Mouse (Mus musculus): ENCODE data around the gene Utp20. TPM values are rescaled to one million over a fixed set of nuclear protein-coding genes. Genes with fewer than 3 reads are reported as not detected.
"Not testable (repeated sequence)": the region's sequence is repeated elsewhere in the genome, so short reads cannot be mapped to it uniquely, and the experiment has no call there.

The Utp20 gene
- total RNA-seq, 1 experiment, result 136 TPM

DNA sequence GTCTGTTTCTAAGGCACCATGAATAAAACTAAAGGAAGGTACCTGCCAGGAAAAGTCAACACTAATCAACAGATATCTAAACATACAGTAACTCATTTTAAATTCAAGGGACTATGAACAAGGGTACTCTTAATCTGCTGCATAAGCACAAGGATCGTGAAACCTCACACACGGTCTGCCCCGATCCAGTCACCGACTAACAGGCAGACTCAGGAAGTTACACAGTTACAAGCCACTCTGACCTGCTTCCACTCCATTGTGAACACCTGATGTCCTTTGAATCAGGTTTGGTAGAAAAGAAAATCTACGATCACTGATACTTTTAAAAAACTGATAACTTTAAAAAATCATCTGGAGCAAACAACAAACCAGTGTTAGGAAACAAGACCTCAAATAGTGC, 42.7 kb downstream of the Utp20 start:
- H3K9me3 ChIP-seq (ENCODE audit: control insufficient read depth, insufficient read depth, low read depth, low read length), result no peaks in the 10 kb centered on the region
- peaks cover 29% of the 10 kb centered on the region for H3K36me3 ChIP-seq (ENCODE audit: control insufficient read depth, insufficient read depth, low read length, poor library complexity, severe bottlenecking)
- H3K4me1 ChIP-seq (ENCODE audit: control insufficient read depth in 2 of 2, insufficient read depth in 2 of 2, low read length in 2 of 2, poor library complexity in 1 of 2), result no peaks in the 10 kb centered on the region
- H3K9ac ChIP-seq (ENCODE audit: insufficient read depth, low read depth, low read length, poor library complexity, severe bottlenecking), result no peak overlapping the region
- in situ Hi-C loops (cut with MboI; ENCODE audit: low sequenced_read_pairs in 2 of 2, unreplicated experiment in 2 of 2), result no loop called here
- H3K4me3 ChIP-seq (ENCODE audit: insufficient read depth in 1 of 2, low read depth in 1 of 2, low read length in 2 of 2, poor library complexity in 1 of 2, severe bottlenecking in 1 of 2), result no peak overlapping the region
- no peak for DNase-seq (ENCODE audit: low read depth, low spot score)
- no peak overlapping the region for H3K27ac ChIP-seq (ENCODE audit: insufficient read depth, low read depth, low read length, poor library complexity, severe bottlenecking)
- no peak for TF ChIP-seq HCFC1 (IDR thresholded peaks at IDR 0.05; ENCODE audit: borderline replicate concordance, insufficient read depth, low read length)
- no peak for TF ChIP-seq CHD2 (IDR thresholded peaks at IDR 0.05; ENCODE audit: low read depth, low read length)
- no peak for TF ChIP-seq ZNF384 (IDR thresholded peaks at IDR 0.05; ENCODE audit: low read depth, low read length)
- no peak for TF ChIP-seq MAFK (IDR thresholded peaks at IDR 0.05; ENCODE audit: insufficient read depth, low read depth, low read length)
- no peak for TF ChIP-seq ZC3H11A (IDR thresholded peaks at IDR 0.05; ENCODE audit: borderline replicate concordance, low read depth, low read length)

- peaks cover 32% of the 10 kb centered on the region for H3K36me3 ChIP-seq (ENCODE audit: control insufficient read depth, insufficient read depth, low read length, poor library complexity, severe bottlenecking)
- H3K9me3 ChIP-seq (ENCODE audit: control insufficient read depth, insufficient read depth, low read depth, low read length); H3K9ac ChIP-seq (ENCODE audit: insufficient read depth, low read depth, low read length, poor library complexity, severe bottlenecking); H3K4me1 ChIP-seq (ENCODE audit: control insufficient read depth in 2 of 2, insufficient read depth in 2 of 2, low read length in 2 of 2, poor library complexity in 1 of 2); DNase-seq (ENCODE audit: low read depth, low spot score); H3K4me3 ChIP-seq (ENCODE audit: insufficient read depth in 1 of 2, low read depth in 1 of 2, low read length in 2 of 2, poor library complexity in 1 of 2, severe bottlenecking in 1 of 2); H3K27ac ChIP-seq (ENCODE audit: insufficient read depth, low read depth, low read length, poor library complexity, severe bottlenecking); in situ Hi-C loops (cut with MboI; ENCODE audit: low sequenced_read_pairs in 2 of 2, unreplicated experiment in 2 of 2): not testable (repeated sequence)
Observed at GRCm38 (mm10) chr10:88783135-88783534, 43.5 kb downstream of the Utp20 start.

DNA sequence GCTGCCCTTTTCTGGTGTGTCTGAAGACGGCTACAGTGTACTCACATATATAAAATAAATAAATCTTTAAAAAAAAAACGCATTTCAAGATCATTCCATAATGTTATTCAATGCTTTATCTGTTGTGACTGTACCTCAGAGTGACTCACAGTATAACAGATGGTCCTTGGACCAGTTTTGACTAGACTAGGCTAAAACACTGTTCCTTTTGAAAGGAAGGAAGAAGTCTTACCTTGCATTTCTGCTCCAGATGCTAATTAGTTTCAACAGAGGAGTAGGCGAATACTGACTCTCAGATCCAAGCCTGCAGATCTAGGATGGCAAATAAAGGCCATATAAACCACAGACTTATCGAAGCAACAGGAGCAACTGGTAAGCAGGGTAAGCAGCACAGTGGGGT, 45.9 kb downstream of the Utp20 start:
- Histone ChIP-seq H3K9me3 (ENCODE audit: control insufficient read depth, insufficient read depth, low read depth, low read length) (no peaks in the 10 kb centered on the region), H3K36me3 (ENCODE audit: control insufficient read depth, insufficient read depth, low read length, poor library complexity, severe bottlenecking) (peaks cover 35% of the 10 kb centered on the region), H3K4me3 (ENCODE audit: insufficient read depth in 1 of 2, low read depth in 1 of 2, low read length in 2 of 2, poor library complexity in 1 of 2, severe bottlenecking in 1 of 2) (no peak overlapping the region), H3K4me1 (ENCODE audit: control insufficient read depth in 2 of 2, insufficient read depth in 2 of 2, low read length in 2 of 2, poor library complexity in 1 of 2) (no peaks in the 10 kb centered on the region), H3K27ac (ENCODE audit: insufficient read depth, low read depth, low read length, poor library complexity, severe bottlenecking) (no peak overlapping the region), H3K9ac (ENCODE audit: insufficient read depth, low read depth, low read length, poor library complexity, severe bottlenecking) (no peak overlapping the region)
- DNase-seq (ENCODE audit: low read depth, low spot score), result no peak
- TF ChIP-seq MAFK (IDR thresholded peaks at IDR 0.05; ENCODE audit: insufficient read depth, low read depth, low read length) (no peak), ZC3H11A (IDR thresholded peaks at IDR 0.05; ENCODE audit: borderline replicate concordance, low read depth, low read length) (no peak), ZNF384 (IDR thresholded peaks at IDR 0.05; ENCODE audit: low read depth, low read length) (no peak)
- in situ Hi-C loops (cut with MboI; ENCODE audit: low sequenced_read_pairs in 2 of 2, unreplicated experiment in 2 of 2), result no loop called here

DNA sequence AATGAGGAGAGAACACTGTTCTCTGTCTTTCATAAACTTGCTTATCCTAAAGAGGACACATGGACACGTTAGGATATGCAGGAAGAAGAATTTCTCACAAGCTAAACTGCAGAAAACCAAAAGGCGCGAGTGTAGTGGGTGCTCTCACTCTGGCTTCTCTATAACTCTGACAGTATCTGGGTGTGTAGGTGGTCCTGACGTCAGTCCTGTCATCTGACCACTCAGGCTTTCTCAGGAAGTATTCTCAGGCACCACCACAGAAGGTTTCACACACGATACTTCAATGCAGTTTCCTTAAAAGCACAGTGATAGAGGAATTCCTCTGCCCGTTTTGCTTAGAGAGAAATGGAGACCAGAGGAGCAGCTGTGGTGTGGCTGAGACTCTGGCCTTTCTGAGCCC, 50.4 kb downstream of the Utp20 start:
- peaks cover 50% of the 10 kb centered on the region for H3K36me3 ChIP-seq (ENCODE audit: control insufficient read depth, insufficient read depth, low read length, poor library complexity, severe bottlenecking)

DNA sequence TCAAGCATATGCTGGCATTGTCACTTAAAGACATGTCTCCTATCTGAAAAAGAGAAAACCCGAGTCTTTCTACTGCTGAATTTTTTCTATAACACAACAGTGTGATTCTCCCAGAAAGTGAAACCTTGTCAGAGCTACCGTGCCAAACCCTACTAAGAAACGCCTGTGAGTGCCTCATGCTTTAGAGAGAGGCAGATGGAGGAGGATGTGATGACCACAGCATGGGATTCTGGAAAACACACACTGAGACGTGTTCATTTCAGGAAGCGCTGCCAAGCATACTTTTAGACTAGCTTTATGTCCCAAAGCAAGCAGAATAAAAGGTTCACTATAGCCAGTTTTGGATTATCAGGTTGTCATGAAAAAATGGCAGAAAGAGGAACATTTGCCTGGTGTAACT, 53.6 kb downstream of the Utp20 start:
- H3K27ac ChIP-seq (ENCODE audit: insufficient read depth, low read depth, low read length, poor library complexity, severe bottlenecking); H3K9ac ChIP-seq (ENCODE audit: insufficient read depth, low read depth, low read length, poor library complexity, severe bottlenecking); DNase-seq (ENCODE audit: low read depth, low spot score); H3K4me1 ChIP-seq (ENCODE audit: control insufficient read depth in 2 of 2, insufficient read depth in 2 of 2, low read length in 2 of 2, poor library complexity in 1 of 2); H3K4me3 ChIP-seq (ENCODE audit: insufficient read depth in 1 of 2, low read depth in 1 of 2, low read length in 2 of 2, poor library complexity in 1 of 2, severe bottlenecking in 1 of 2); H3K9me3 ChIP-seq (ENCODE audit: control insufficient read depth, insufficient read depth, low read depth, low read length); in situ Hi-C loops (cut with MboI; ENCODE audit: low sequenced_read_pairs in 2 of 2, unreplicated experiment in 2 of 2): not testable (repeated sequence)
- peaks cover 59% of the 10 kb centered on the region for H3K36me3 ChIP-seq (ENCODE audit: control insufficient read depth, insufficient read depth, low read length, poor library complexity, severe bottlenecking)

More for the DNA sequence above, 50.4 kb downstream of the Utp20 start:
- no peak for TF ChIP-seq HCFC1 (IDR thresholded peaks at IDR 0.05; ENCODE audit: borderline replicate concordance, insufficient read depth, low read length)
- no peak for TF ChIP-seq CHD2 (IDR thresholded peaks at IDR 0.05; ENCODE audit: low read depth, low read length)
- no peak for TF ChIP-seq ZC3H11A (IDR thresholded peaks at IDR 0.05; ENCODE audit: borderline replicate concordance, low read depth, low read length)
- TF ChIP-seq ZNF384 (IDR thresholded peaks at IDR 0.05; ENCODE audit: low read depth, low read length), result no peak
- TF ChIP-seq MAFK (IDR thresholded peaks at IDR 0.05; ENCODE audit: insufficient read depth, low read depth, low read length), result no peak
- Histone ChIP-seq H3K9ac (ENCODE audit: insufficient read depth, low read depth, low read length, poor library complexity, severe bottlenecking) (no peak overlapping the region), H3K4me1 (ENCODE audit: control insufficient read depth in 2 of 2, insufficient read depth in 2 of 2, low read length in 2 of 2, poor library complexity in 1 of 2) (no peaks in the 10 kb centered on the region), H3K27ac (ENCODE audit: insufficient read depth, low read depth, low read length, poor library complexity, severe bottlenecking) (no peak overlapping the region), H3K9me3 (ENCODE audit: control insufficient read depth, insufficient read depth, low read depth, low read length) (no peaks in the 10 kb centered on the region), H3K4me3 (ENCODE audit: insufficient read depth in 1 of 2, low read depth in 1 of 2, low read length in 2 of 2, poor library complexity in 1 of 2, severe bottlenecking in 1 of 2) (no peak overlapping the region)
- no peak for DNase-seq (ENCODE audit: low read depth, low spot score)
- in situ Hi-C loops (cut with MboI; ENCODE audit: low sequenced_read_pairs in 2 of 2, unreplicated experiment in 2 of 2), result no loop called here

All from ES-E14 (cell line).